Mouse (Mus musculus) intestine, postnatal 0 days (tissue): ENCODE measurements around the gene Gm21958. TPM values are rescaled to one million over a fixed set of nuclear protein-coding genes. Genes with fewer than 3 reads are reported as not detected.

Experiments used
- ATAC-seq: fragments of 200-750 bp; cut with Nextera tagmentation; 2 replicates; pipeline ENCODE4 v1.8.0; 2017; ENCODE audit warnings: mild to moderate bottlenecking, moderate TSS enrichment, moderate library complexity
- H3K27ac ChIP-seq: fragments of 300-500 bp; sonication (generic); 2 replicates; pipeline ENCODE4 v1.5.1; 2014; ENCODE audit warnings: mild to moderate bottlenecking, low read depth, low read length, moderate library complexity
- H3K27me3 ChIP-seq: fragments of 300-500 bp; sonication (generic); replicated peaks from 2 replicates; pipeline ENCODE4 v1.6.1; 2014; ENCODE audit warnings: low read length, mixed read lengths; ENCODE audit not compliant: control insufficient read depth, insufficient read depth
- H3K36me3 ChIP-seq: fragments of 300-500 bp; sonication (generic); 2 replicates; pipeline ENCODE4 v1.6.1; 2014; ENCODE audit warnings: mild to moderate bottlenecking, moderate library complexity; ENCODE audit not compliant: control insufficient read depth, insufficient read depth
- H3K4me1 ChIP-seq: fragments of 300-500 bp; sonication (generic); replicated peaks from 2 replicates; pipeline ENCODE4 v1.6.1; 2014; ENCODE audit warnings: antibody characterized with exemption, low read length, mixed read lengths; ENCODE audit not compliant: control insufficient read depth, insufficient read depth
- H3K4me2 ChIP-seq: fragments of 300-500 bp; sonication (generic); replicated peaks from 2 replicates; pipeline ENCODE4 v1.6.1; 2014; ENCODE audit warnings: low read depth, mild to moderate bottlenecking, moderate library complexity
- H3K4me3 ChIP-seq: fragments of 300-500 bp; sonication (generic); 2 replicates; pipeline ENCODE4 v1.5.1; 2014; ENCODE audit warnings: low read depth, low read length
- H3K9ac ChIP-seq: fragments of 300-500 bp; sonication (generic); 2 replicates; pipeline ENCODE4 v1.6.1; 2014; ENCODE audit warnings: mild to moderate bottlenecking, low read depth, low read length
- H3K9me3 ChIP-seq: fragments of 300-500 bp; sonication (generic); 2 replicates; pipeline ENCODE4 v1.6.1; 2016; ENCODE audit warnings: mixed run types; ENCODE audit not compliant: control insufficient read depth
- CTCF ChIP-seq: sonication (generic); IDR thresholded peaks from 2 replicates; pipeline ENCODE4 v1.5.1; 2016; ENCODE audit warnings: low read depth, mild to moderate bottlenecking, control low read depth, antibody characterized with exemption, moderate library complexity
- WGBS: fragments of 180-500 bp; shearing (Covaris S2); extraction: QIAGEN DNeasy Blood & Tissue Kit; methylation state at CpG from one replicate; pipeline ENCODE4 v1.1.7; 2014; 5-methylcytosine and 5-hydroxymethylcytosine counted together
- polyA plus RNA-seq: library from polyadenylated mRNA; unstranded; fragments of >200 nt; fragmentation: Nextera tagmentation; extraction: Ambion mirVana; gene quantifications from 2 replicates; pipeline ENCODE4 v1.2.1, GENCODE M21; 2015

Gm21958 gene
- polyA plus RNA-seq, result not detected in 2 replicates

DNA sequence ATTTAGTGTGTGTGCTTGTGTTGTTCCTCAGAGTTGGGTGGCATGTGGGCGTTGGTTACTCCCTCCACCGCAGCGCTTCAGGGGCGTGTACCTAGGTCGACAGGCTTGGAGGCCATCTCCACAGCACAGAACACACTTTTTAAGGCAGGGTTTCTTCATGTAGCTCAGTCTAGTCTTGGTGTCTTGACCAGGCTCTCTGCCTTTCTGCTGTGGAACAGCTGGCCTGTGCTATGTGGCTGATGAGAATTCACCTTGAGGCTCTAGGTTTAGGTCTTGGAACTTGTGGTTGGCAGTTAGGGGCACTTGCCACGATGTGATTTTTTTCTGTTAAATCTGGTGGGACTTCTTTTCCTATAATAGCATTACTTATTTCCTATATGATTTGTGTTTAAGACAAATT, at the start of gene Gm21958:
Gm21958 (minus strand) TSS at position 101 of the 400 bp plus-strand sequence.
- no peaks in the 10 kb centered on the region for H3K27me3 ChIP-seq
- no peak for TF ChIP-seq CTCF
- no peaks in the 10 kb centered on the region for H3K9me3 ChIP-seq
- no peak within 1 kb of the TSS for H3K4me3 ChIP-seq
- peaks cover 75% of the 10 kb centered on the region for H3K36me3 ChIP-seq
- no peak within 1 kb of the TSS for H3K27ac ChIP-seq
- no peak within 1 kb of the TSS for H3K4me2 ChIP-seq
- no peak for ATAC-seq
- WGBS, result 87% methylated on average over 6 of the region's 6 CpGs
- H3K4me1 ChIP-seq, result no peaks in the 10 kb centered on the region
- no peak within 1 kb of the TSS for H3K9ac ChIP-seq

DNA sequence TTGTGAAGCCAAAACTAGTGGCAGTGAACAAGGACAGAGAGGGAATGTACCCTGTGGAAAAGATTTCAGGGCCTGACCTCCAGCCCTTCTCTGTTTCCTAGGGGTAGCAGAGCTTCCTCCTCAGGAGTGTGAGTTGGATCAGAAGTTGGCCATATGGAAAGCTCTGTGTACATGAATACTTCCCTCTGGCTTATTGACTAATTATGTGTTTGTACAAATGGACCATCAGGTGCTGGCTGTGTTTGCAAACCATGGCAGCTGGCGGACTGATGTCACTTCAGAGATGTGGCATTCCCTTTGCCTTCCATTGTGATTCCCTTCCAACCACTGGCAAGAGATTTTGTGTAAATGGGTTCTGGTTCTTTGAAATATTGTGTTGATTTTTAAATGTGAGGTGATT, 47.1 kb upstream of the Gm21958 start:
- Histone ChIP-seq H3K9me3 (no peaks in the 10 kb centered on the region), H3K4me1 (no peaks in the 10 kb centered on the region), H3K4me3 (no peak overlapping the region), H3K27me3 (no peaks in the 10 kb centered on the region), H3K4me2 (no peak overlapping the region), H3K27ac (no peak overlapping the region; the same call in 1 of the 2 replicates), H3K9ac (no peak overlapping the region), H3K36me3 (no peaks in the 10 kb centered on the region)
- WGBS, result 94% methylated on average over 1 of the region's 1 CpGs
- TF ChIP-seq CTCF, result no peak
- ATAC-seq, result no peak

DNA sequence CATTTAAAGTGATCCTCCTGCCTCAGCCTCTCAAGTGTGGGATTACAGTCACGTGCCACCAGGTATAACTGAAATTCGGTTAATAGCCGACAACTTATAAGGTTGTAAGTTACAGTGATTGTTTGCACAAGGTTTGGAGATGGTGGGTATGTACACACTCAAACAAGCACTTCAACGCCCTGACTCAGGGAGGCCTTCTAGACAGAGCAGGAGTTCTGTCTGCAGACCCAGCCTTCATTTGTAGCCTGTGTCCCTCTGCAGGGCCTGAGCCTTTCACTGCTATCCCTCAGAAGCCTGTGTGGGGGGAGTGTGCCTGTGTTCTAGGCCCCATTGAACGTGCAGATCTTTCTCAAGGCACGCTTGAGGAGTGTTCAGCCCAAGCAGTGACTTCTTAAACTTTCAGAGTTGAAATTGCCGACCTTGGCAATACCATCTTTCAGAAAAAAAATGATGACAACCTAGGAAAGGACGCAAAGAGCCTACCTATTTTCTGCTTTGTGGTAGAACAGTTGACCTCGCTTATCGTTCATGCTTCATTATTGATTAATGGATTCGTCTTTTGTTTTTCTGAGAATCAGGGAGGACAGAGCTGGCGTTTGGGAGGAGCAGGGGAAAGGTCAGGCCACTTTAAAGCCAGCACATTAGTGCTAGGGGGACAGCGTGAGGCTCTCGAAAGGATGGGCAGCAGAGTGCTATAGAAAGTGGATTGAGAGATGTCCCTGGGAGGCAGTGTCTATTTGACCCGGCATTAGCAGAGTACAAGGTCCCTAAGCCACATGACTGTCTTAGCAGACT, 46.4 kb upstream of the Gm21958 start:
- Histone ChIP-seq H3K9me3 (no peaks in the 10 kb centered on the region), H3K36me3 (no peaks in the 10 kb centered on the region), H3K9ac (no peak overlapping the region), H3K27me3 (peaks cover 7% of the 10 kb centered on the region; the same call in 1 of the 2 replicates), H3K4me1 (no peaks in the 10 kb centered on the region), H3K4me2 (no peak overlapping the region), H3K4me3 (no peak overlapping the region), H3K27ac (no peak overlapping the region)
- no peak for TF ChIP-seq CTCF
- 54% methylated on average over 15 of the region's 15 CpGs for WGBS
- no peak for ATAC-seq

DNA sequence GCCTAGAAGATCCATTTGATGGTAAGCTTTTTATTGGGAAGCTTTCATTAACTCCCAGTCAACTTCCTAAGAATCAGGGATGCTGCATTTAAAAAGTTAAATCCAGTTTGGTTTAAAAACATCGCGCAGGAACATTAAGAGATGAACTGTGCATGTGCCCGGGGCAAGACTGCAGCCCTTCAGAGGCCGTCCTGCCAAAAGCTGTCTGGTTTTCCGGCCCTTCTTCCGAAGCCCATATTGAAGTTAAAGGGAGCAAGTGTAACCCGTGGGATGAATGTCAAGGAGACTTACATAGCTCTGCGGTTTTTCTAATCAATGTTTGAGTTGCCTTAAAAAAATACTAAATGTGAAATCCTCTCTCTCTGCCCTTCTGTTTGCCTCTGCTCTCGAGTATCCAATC, 45.1 kb upstream of the Gm21958 start:
- Histone ChIP-seq H3K4me1 (no peaks in the 10 kb centered on the region), H3K9ac (no peak overlapping the region), H3K4me3 (no peak overlapping the region), H3K36me3 (no peaks in the 10 kb centered on the region), H3K27me3 (peaks cover 13% of the 10 kb centered on the region; the same call in 1 of the 2 replicates), H3K4me2 (no peak overlapping the region), H3K27ac (no peak overlapping the region), H3K9me3 (no peaks in the 10 kb centered on the region)
- WGBS, result 66% methylated on average over 9 of the region's 9 CpGs
- no peak for ATAC-seq
- no peak for TF ChIP-seq CTCF

DNA sequence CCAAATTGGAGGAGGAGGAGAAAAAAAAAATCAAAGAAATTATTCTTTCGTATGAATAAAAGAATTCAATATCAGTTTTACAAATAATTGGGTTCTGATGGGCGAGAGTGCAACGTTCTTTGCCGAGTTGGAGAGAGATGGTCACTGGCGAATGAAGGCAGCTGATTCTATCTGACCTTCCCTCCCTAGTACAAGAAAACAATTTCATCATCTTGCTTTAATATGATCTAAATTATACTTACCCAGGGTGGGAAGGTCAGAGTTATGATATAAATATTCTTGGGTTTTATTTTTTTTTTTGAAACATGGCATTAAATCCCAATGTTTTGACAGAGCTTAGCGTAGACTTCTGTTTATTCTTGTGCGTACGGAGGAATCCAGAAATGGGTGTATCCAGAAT, 43.3 kb upstream of the Gm21958 start:
- Histone ChIP-seq H3K9me3 (no peaks in the 10 kb centered on the region), H3K36me3 (no peaks in the 10 kb centered on the region), H3K4me3 (no peak overlapping the region), H3K4me1 (no peaks in the 10 kb centered on the region), H3K27ac (no peak overlapping the region), H3K4me2 (no peak overlapping the region), H3K27me3 (peaks cover 13% of the 10 kb centered on the region; the same call in 1 of the 2 replicates), H3K9ac (no peak overlapping the region)
- no peak for TF ChIP-seq CTCF
- WGBS, result 67% methylated on average over 8 of the region's 8 CpGs
- ATAC-seq, result no peak

DNA sequence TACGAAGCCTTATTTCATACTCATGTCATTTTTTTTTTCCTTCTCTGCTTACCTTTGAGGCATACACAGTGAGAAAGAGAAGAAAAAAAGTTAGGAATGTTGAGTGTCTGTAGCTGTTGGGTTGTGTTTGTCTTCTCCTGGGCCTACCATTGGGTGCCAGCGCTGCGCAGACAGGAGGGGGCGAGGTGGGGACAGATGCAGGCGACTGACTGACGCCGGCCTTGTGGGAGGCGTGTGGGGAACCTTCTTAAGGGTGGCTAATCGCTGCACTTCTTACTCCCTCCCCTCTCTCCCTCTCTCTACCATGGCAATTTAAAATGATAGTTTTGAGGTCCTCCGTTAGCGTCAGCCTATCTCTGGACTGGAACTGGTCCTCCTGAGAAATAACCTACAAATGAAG, 41.9 kb upstream of the Gm21958 start:
- Histone ChIP-seq H3K4me1 (no peaks in the 10 kb centered on the region), H3K27me3 (peaks cover 13% of the 10 kb centered on the region; the same call in 1 of the 2 replicates), H3K4me3 (peak overlapping the region; percentile 62), H3K4me2 (peak overlapping the region; percentile 92), H3K9ac (peak overlapping the region; percentile 42), H3K36me3 (no peaks in the 10 kb centered on the region), H3K27ac (peak overlapping the region; percentile 52; the same call in 1 of the 2 replicates), H3K9me3 (no peaks in the 10 kb centered on the region)
- peak; percentile 23; the same call in 1 of the 2 replicates for TF ChIP-seq CTCF
- ATAC-seq, result 0 out of 2 replicates have a peak, but pooled peaks have one; percentile 19
- WGBS, result 6% methylated on average over 11 of the region's 11 CpGs
